Mouse (Mus musculus): ENCODE measurements around the gene Slc26a8.

- no peak for TF ChIP-seq HCFC1 (IDR thresholded peaks at IDR 0.05; ENCODE audit: borderline replicate concordance, insufficient read depth, low read length)
- no peak for TF ChIP-seq ZNF384 (IDR thresholded peaks at IDR 0.05; ENCODE audit: low read depth, low read length)
- no peak for TF ChIP-seq MAFK (IDR thresholded peaks at IDR 0.05; ENCODE audit: insufficient read depth, low read depth, low read length)
- TF ChIP-seq CHD2 (IDR thresholded peaks at IDR 0.05; ENCODE audit: low read depth, low read length): no peak
- TF ChIP-seq ZC3H11A (IDR thresholded peaks at IDR 0.05; ENCODE audit: borderline replicate concordance, low read depth, low read length): no peak
Observed at GRCm38 (mm10) chr17:28706697-28707096, 16.7 kb upstream of the Slc26a8 start.

Data from ES-E14 (cell line).